Mouse (Mus musculus) CD4-positive, CD25-positive, alpha-beta regulatory T cell (primary cell): ENCODE measurements around the gene Celsr2. TPM values are rescaled to one million over a fixed set of nuclear protein-coding genes. Genes with fewer than 3 reads are reported as not detected.

Source experiments
- polyA plus RNA-seq: library from polyadenylated mRNA; unstranded; fragments of 100-300 nt; shearing (Covaris generic); gene quantifications from one replicate; pipeline ENCODE4 v1.2.1, GENCODE M21; 2017

Gene Celsr2
- 1.2 TPM for polyA plus RNA-seq

GRCm38 (mm10) chr3:108414857-108415830 is at the start of gene Celsr2:
Gene Celsr2, minus strand, starts transcription at chr3:108415552.

GRCm38 (mm10) chr3:108444698-108445365 is 29.5 kb upstream of the Celsr2 start, which contains the start of gene Sars:
Gene Sars, minus strand, starts transcription at chr3:108445209.

GRCm38 (mm10) chr3:108383485-108384354 is 31.6 kb downstream of the Celsr2 start, which contains the start of gene Psrc1:
Gene Psrc1, plus strand, starts transcription at chr3:108383839.

GRCm38 (mm10) chr3:108364270-108364995 is 50.9 kb downstream of the Celsr2 start, which contains the start of gene Mybphl:
Gene Mybphl, plus strand, starts transcription at chr3:108364911.

Other genes starting within 250 kb of the Celsr2 start
- gene Amigo1, start 229.2 kb downstream of the Celsr2 start, polyA plus RNA-seq = 1.1 TPM
- 22.7 TPM for gene Cyb561d1, start 214.3 kb downstream of the Celsr2 start, polyA plus RNA-seq
- 15.7 TPM for gene Atxn7l2, start 204.6 kb downstream of the Celsr2 start, polyA plus RNA-seq
- not detected for gene Sypl2, start 188.9 kb downstream of the Celsr2 start, polyA plus RNA-seq
- 124 TPM for gene Psma5, start 158.6 kb downstream of the Celsr2 start, polyA plus RNA-seq
- gene Sort1, start 131.5 kb downstream of the Celsr2 start, polyA plus RNA-seq = 0.14 TPM
- gene Mybphl, start 50.6 kb downstream of the Celsr2 start, polyA plus RNA-seq = not detected
- 2.4 TPM for gene Psrc1, start 31.7 kb downstream of the Celsr2 start, polyA plus RNA-seq
- 164 TPM for gene Sars, start 29.7 kb upstream of the Celsr2 start, polyA plus RNA-seq
- gene 1700013F07Rik, start 118.6 kb upstream of the Celsr2 start, polyA plus RNA-seq = not detected
- gene 5330417C22Rik, start 121.0 kb upstream of the Celsr2 start, polyA plus RNA-seq = 0.16 TPM
- gene Tmem167b, start 146.9 kb upstream of the Celsr2 start, polyA plus RNA-seq = 33.1 TPM
- gene Taf13, start 156.1 kb upstream of the Celsr2 start, polyA plus RNA-seq = 27.5 TPM
- gene Wdr47, start 175.7 kb upstream of the Celsr2 start, polyA plus RNA-seq = 12.3 TPM
- gene Clcc1, start 238.4 kb upstream of the Celsr2 start, polyA plus RNA-seq = 61.3 TPM